Mouse (Mus musculus): Measurements from ENCODE around the gene Gm7544. TPM values are rescaled to one million over a fixed set of nuclear protein-coding genes. Genes with fewer than 3 reads are reported as not detected.
A peak's percentile ranks its signal among the peaks of the same experiment; 100 is the strongest.
"Not testable (repeated sequence)": the region's sequence is repeated elsewhere in the genome, so short reads cannot be mapped to it uniquely, and the experiment has no call there.

Gene Gm7544
- total and polyA plus RNA-seq, 2 experiments from 2014 or later = not detected

GRCm38 (mm10) chr1:82924650-82925049 lies 31.2 kb downstream of the Gm7544 start, which contains the start of gene A030014E15Rik:
Gene A030014E15Rik, plus strand, starts transcription at chr1:82924917.
- Histone ChIP-seq H3K4me3 (ENCODE audit: low read length) (no peak within 1 kb of the TSS), H3K36me3 (ENCODE audit: insufficient read depth, low read length) (no peaks in the 10 kb centered on the region), H3K4me1 (ENCODE audit: insufficient read depth, low read length) (no peaks in the 10 kb centered on the region), H3K9me3 (ENCODE audit: low read length) (no peaks in the 10 kb centered on the region), H3K9ac (replicated peaks; ENCODE audit: low read length) (no peak within 1 kb of the TSS), H3K27ac (no peak within 1 kb of the TSS), H3K4me2 (ENCODE audit: low read depth, low read length) (no peak within 1 kb of the TSS), H3K27me3 (ENCODE audit: insufficient read depth, low read length) (no peaks in the 10 kb centered on the region)
- WGBS = 87% methylated on average over 6 of the region's 6 CpGs
- DNase-seq (ENCODE audit: low spot score) = no peak
- no peak for ATAC-seq
- TF ChIP-seq CTCF (IDR thresholded peaks at IDR 0.05; ENCODE audit: low read depth) = no peak

DNA sequence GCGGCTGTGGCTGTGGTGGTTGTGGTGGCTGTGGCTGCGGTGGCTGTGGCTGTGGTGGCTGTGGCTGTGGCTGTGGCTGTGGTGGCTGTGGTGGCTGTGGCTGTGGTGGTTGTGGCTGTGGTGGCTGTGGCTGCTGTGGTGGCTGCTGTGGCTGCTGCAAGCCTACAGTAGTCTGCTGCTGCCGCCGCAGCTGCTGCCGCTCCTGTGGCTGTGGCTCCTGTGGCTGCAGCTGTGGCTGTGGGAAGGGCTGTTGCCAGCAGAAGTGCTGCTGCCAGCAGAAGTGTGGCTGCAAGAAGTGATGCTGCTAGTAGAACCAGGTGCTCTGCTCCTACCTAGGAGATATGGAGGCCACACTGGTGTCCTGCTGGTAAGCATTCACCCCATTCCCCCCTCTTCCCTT lies 42.4 kb downstream of the Gm7544 start:
- H3K27ac ChIP-seq; H3K4me1 ChIP-seq (ENCODE audit: insufficient read depth, low read length); H3K4me3 ChIP-seq (ENCODE audit: low read length); DNase-seq (ENCODE audit: low spot score); H3K4me2 ChIP-seq (ENCODE audit: low read depth, low read length); H3K9ac ChIP-seq (replicated peaks; ENCODE audit: low read length); H3K36me3 ChIP-seq (ENCODE audit: insufficient read depth, low read length); ATAC-seq; H3K9me3 ChIP-seq (ENCODE audit: low read length); H3K27me3 ChIP-seq (ENCODE audit: insufficient read depth, low read length): not testable (repeated sequence)
- 91% methylated on average over 5 of the region's 5 CpGs for WGBS

DNA sequence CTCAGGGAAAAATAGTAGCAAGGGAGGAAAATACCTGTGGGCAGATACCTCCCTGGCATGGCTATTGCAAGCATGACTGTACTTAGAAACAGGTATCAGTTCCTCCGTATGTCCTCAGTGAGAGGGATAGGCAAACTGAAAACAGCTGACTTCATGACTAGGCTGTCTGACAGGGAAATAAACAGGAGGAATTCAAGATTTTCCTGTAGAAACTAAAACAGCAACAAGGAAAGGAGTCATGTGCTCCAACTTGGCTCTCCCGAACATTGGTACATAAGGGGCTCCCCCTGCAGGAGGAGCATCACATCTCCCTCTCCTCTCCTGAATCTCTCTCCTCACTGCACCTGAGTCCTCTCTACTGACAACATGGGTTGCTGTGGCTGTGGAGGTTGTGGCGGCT lies 42.8 kb downstream of the Gm7544 start, which contains the start of gene A030005L19Rik:
TSS of gene A030005L19Rik (plus strand) at position 301 of the 400 bp plus-strand sequence.
- no peaks in the 10 kb centered on the region for H3K9me3 ChIP-seq (ENCODE audit: low read length)
- 92% methylated on average over 3 of the region's 3 CpGs for WGBS
- H3K27me3 ChIP-seq (ENCODE audit: insufficient read depth, low read length) = no peaks in the 10 kb centered on the region
- no peak within 1 kb of the TSS for H3K4me3 ChIP-seq (ENCODE audit: low read length)
- TF ChIP-seq CTCF (IDR thresholded peaks at IDR 0.05; ENCODE audit: low read depth) = peak; percentile 14; the same call in 1 of the 2 replicates
- no peak within 1 kb of the TSS for H3K27ac ChIP-seq
- no peak for DNase-seq (ENCODE audit: low spot score)
- H3K4me1 ChIP-seq (ENCODE audit: insufficient read depth, low read length) = no peaks in the 10 kb centered on the region
- H3K36me3 ChIP-seq (ENCODE audit: insufficient read depth, low read length) = no peaks in the 10 kb centered on the region
- H3K9ac ChIP-seq (replicated peaks; ENCODE audit: low read length) = no peak within 1 kb of the TSS
- no peak for ATAC-seq
- H3K4me2 ChIP-seq (ENCODE audit: low read depth, low read length) = no peak within 1 kb of the TSS

DNA sequence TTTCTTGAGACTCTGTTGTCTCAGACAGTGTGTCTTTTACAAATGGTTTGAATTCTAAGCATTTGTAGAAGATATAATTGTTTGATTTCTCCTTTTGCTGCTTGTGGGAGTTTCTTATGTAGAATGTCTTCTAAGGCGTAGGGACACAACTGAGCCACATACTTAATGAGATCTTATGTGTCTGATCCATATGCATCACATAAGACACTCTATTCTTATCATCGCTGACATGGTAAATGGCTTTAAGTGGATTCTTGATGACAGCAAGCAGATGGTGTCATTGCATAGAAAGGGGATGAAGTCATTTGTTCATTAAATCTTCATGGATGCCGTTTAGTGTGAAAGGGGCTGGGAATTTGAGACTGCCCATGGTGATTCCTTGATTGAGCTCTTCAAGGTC lies 49.9 kb downstream of the Gm7544 start:
- Histone ChIP-seq H3K4me2 (ENCODE audit: low read depth, low read length) (no peak overlapping the region), H3K4me1 (ENCODE audit: insufficient read depth, low read length) (no peaks in the 10 kb centered on the region), H3K36me3 (ENCODE audit: insufficient read depth, low read length) (peaks cover 11% of the 10 kb centered on the region; the same call in 1 of the 2 replicates), H3K27me3 (ENCODE audit: insufficient read depth, low read length) (no peaks in the 10 kb centered on the region), H3K4me3 (ENCODE audit: low read length) (no peak overlapping the region), H3K27ac (no peak overlapping the region), H3K9me3 (ENCODE audit: low read length) (no peaks in the 10 kb centered on the region), H3K9ac (replicated peaks; ENCODE audit: low read length) (no peak overlapping the region)
- DNase-seq (ENCODE audit: low spot score) = no peak
- no peak for ATAC-seq
- no peak for TF ChIP-seq CTCF (IDR thresholded peaks at IDR 0.05; ENCODE audit: low read depth)
- 60% methylated on average over 3 of the region's 3 CpGs for WGBS

Other genes with a start within 250 kb of the Gm7544 start
- 309 and 364 TPM in 2 replicates for gene Mff, start 231.1 kb downstream of the Gm7544 start, total RNA-seq (2014; rRNA removed)
- gene Mff, start 231.1 kb downstream of the Gm7544 start, polyA plus RNA-seq (2015; fragmentation: Nextera tagmentation; extraction: Ambion mirVana) = 410 and 416 TPM in 2 replicates
- not detected in 2 replicates for gene Tm4sf20, start 187.6 kb downstream of the Gm7544 start, total RNA-seq (2014; rRNA removed)
- gene Tm4sf20, start 187.6 kb downstream of the Gm7544 start, polyA plus RNA-seq (2015; fragmentation: Nextera tagmentation; extraction: Ambion mirVana) = not detected in 2 replicates
- gene Gm47791, start 184.8 kb downstream of the Gm7544 start, total RNA-seq (2014; rRNA removed) = not detected in 2 replicates
- not detected in 2 replicates for gene Gm47791, start 184.8 kb downstream of the Gm7544 start, polyA plus RNA-seq (2015; fragmentation: Nextera tagmentation; extraction: Ambion mirVana)
- gene Agfg1, start 116.5 kb downstream of the Gm7544 start, total RNA-seq (2014; rRNA removed) = 88.2 and 98.6 TPM in 2 replicates
- gene Agfg1, start 116.5 kb downstream of the Gm7544 start, polyA plus RNA-seq (2015; fragmentation: Nextera tagmentation; extraction: Ambion mirVana) = 20.7 TPM in 2 replicates
- gene A030005L19Rik, start 42.7 kb downstream of the Gm7544 start, total RNA-seq (2014; rRNA removed) = 0.97 TPM in 1 of 2 replicates, not detected in the other
- gene A030005L19Rik, start 42.7 kb downstream of the Gm7544 start, polyA plus RNA-seq (2015; fragmentation: Nextera tagmentation; extraction: Ambion mirVana) = not detected in 2 replicates
- not detected in 2 replicates for gene A030014E15Rik, start 31.1 kb downstream of the Gm7544 start, total RNA-seq (2014; rRNA removed)
- not detected in 2 replicates for gene A030014E15Rik, start 31.1 kb downstream of the Gm7544 start, polyA plus RNA-seq (2015; fragmentation: Nextera tagmentation; extraction: Ambion mirVana)
- not detected in 2 replicates for gene Gm6217, start 24.6 kb downstream of the Gm7544 start, total RNA-seq (2014; rRNA removed)
- gene Gm6217, start 24.6 kb downstream of the Gm7544 start, polyA plus RNA-seq (2015; fragmentation: Nextera tagmentation; extraction: Ambion mirVana) = not detected in 2 replicates
- not detected in 2 replicates for gene A030003K21Rik, start 12.6 kb downstream of the Gm7544 start, total RNA-seq (2014; rRNA removed)
- not detected in 2 replicates for gene A030003K21Rik, start 12.6 kb downstream of the Gm7544 start, polyA plus RNA-seq (2015; fragmentation: Nextera tagmentation; extraction: Ambion mirVana)
- not detected in 2 replicates for gene Gm47955, start 4.3 kb upstream of the Gm7544 start, total RNA-seq (2014; rRNA removed)
- gene Gm47955, start 4.3 kb upstream of the Gm7544 start, polyA plus RNA-seq (2015; fragmentation: Nextera tagmentation; extraction: Ambion mirVana) = not detected in 2 replicates
- gene Gm47959, start 44.5 kb upstream of the Gm7544 start, total RNA-seq (2014; rRNA removed) = not detected in 2 replicates
- not detected in 2 replicates for gene Gm47959, start 44.5 kb upstream of the Gm7544 start, polyA plus RNA-seq (2015; fragmentation: Nextera tagmentation; extraction: Ambion mirVana)
- gene Slc19a3, start 82.4 kb upstream of the Gm7544 start, total RNA-seq (2014; rRNA removed) = 1.5 and 1.8 TPM in 2 replicates
- 1.3 and 1.7 TPM in 2 replicates for gene Slc19a3, start 82.4 kb upstream of the Gm7544 start, polyA plus RNA-seq (2015; fragmentation: Nextera tagmentation; extraction: Ambion mirVana)
- not detected in 2 replicates for gene Krtap28-10, start 86.5 kb upstream of the Gm7544 start, total RNA-seq (2014; rRNA removed)
- gene Krtap28-10, start 86.5 kb upstream of the Gm7544 start, polyA plus RNA-seq (2015; fragmentation: Nextera tagmentation; extraction: Ambion mirVana) = not detected in 2 replicates
- not detected in 2 replicates for gene Gm47969, start 88.9 kb upstream of the Gm7544 start, total RNA-seq (2014; rRNA removed)
- gene Gm47969, start 88.9 kb upstream of the Gm7544 start, polyA plus RNA-seq (2015; fragmentation: Nextera tagmentation; extraction: Ambion mirVana) = not detected in 2 replicates
- not detected in 2 replicates for gene A030005K14Rik, start 103.4 kb upstream of the Gm7544 start, total RNA-seq (2014; rRNA removed)
- not detected in 2 replicates for gene A030005K14Rik, start 103.4 kb upstream of the Gm7544 start, polyA plus RNA-seq (2015; fragmentation: Nextera tagmentation; extraction: Ambion mirVana)
- gene Krtap28-13, start 104.9 kb upstream of the Gm7544 start, total RNA-seq (2014; rRNA removed) = not detected in 2 replicates
- not detected in 2 replicates for gene Krtap28-13, start 104.9 kb upstream of the Gm7544 start, polyA plus RNA-seq (2015; fragmentation: Nextera tagmentation; extraction: Ambion mirVana)
- gene Ccl20, start 160.8 kb upstream of the Gm7544 start, total RNA-seq (2014; rRNA removed) = not detected in 2 replicates
- not detected in 2 replicates for gene Ccl20, start 160.8 kb upstream of the Gm7544 start, polyA plus RNA-seq (2015; fragmentation: Nextera tagmentation; extraction: Ambion mirVana)
- gene Daw1, start 203.7 kb upstream of the Gm7544 start, total RNA-seq (2014; rRNA removed) = 0.94 and 1.5 TPM in 2 replicates
- 1.5 and 2.3 TPM in 2 replicates for gene Daw1, start 203.7 kb upstream of the Gm7544 start, polyA plus RNA-seq (2015; fragmentation: Nextera tagmentation; extraction: Ambion mirVana)